Mouse (Mus musculus): Measurements from ENCODE around the gene 9130019O22Rik. TPM values are rescaled to one million over a fixed set of nuclear protein-coding genes. Genes with fewer than 3 reads are reported as not detected.
A peak's percentile ranks its signal among the peaks of the same experiment; 100 is the strongest.

The 9130019O22Rik gene
- total RNA-seq, 2 experiments from 2014 or later = 1.6 to 1.7 TPM

DNA sequence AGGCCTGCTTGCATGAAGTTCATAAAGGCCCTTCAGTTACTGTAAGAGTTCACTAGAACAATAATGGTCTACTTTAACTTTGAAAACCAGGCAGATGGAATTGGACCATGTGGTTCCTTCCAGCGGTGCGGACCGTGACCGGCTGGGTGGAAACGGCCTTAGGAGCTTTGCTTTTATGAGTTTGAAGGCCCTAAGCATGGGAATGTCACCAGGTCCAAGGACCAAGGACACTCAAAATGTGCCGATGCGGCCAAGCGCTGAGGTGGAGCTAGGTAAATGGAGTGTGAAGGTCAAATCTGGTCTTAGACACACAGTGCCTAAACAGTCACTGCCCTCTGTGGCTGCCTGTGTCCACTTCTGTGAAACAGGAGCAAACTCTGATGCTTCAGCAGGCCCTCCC, 45.6 kb downstream of the 9130019O22Rik start:
- no peak for DNase-seq

DNA sequence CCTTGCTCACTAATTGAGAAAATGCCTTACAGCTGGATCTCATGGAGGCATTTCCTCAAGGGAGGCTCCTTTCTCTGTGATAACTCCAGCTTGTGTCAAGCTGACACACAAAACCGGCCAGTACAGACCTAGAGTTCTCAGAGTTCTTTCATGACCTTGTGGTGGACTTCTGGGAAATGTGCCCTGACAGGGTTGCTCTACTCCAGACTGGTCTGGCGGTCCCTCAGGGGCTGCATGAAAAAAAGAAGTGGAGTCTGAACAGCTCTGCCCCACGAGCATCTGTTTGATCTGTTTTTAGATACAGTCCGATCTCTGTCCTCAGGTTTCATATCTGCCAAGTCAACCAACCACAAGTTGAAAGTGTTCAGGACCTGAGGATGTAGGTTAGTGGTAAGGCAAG, 49.3 kb downstream of the 9130019O22Rik start:
- DNase-seq = peak in 1 of 2 experiments; percentile 4

DNA sequence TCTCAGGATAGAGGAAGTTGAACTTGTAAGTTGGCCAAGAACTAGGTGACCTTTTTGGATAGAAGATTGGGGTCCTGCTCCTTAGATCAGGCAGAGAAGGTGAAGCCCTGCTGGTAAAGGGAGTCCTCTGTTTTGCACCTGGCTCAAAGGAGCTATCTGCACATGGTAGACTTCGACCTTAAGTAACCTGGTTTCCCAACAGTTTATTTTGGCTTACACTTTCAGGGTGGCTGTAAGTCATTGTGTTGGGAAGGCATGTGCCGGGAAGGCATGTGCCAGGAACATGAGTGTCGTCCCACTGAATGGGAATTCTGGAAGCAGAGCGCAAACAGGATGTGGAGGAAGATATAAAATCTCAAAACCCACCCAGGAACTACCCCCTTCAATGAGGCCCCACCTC, 51.4 kb downstream of the 9130019O22Rik start:
- no peak for DNase-seq

DNA sequence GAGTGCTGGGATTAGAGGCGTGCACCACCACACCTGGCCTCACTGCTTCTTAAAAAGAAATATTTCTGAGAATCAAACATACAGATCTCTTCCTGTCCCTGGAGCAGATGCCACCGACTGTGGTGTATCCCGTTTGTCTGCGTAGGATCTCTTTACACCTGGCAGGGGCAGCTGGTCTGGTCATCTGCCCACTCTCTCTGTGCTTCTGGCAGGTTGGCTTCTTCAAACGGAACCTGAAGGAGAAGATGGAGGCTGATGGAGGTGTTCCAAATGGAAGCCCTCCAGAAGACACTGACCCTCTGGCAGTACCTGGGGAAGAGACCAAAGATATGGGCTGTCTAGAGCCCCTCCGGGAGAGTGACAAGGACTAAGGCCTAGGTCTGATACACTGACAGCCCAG, 53.7 kb downstream of the 9130019O22Rik start:
- DNase-seq = no peak

Other genes with a start within 250 kb of the 9130019O22Rik start
- gene Spn, start 249.3 kb downstream of the 9130019O22Rik start, total RNA-seq (2021) = 1 to 10 TPM in 1 of 2 experiments, under 1 TPM in 1; 0.55 to 2.6 TPM
- 10 to 100 TPM; 35.1 to 36.9 TPM for gene Cd2bp2, start 191.1 kb downstream of the 9130019O22Rik start, total RNA-seq (2021)
- gene Tbc1d10b, start 178.7 kb downstream of the 9130019O22Rik start, total RNA-seq (2021) = 10 to 100 TPM; 20.8 to 21.6 TPM
- 1 to 10 TPM; 1.1 to 3.7 TPM for gene Mylpf, start 178.3 kb downstream of the 9130019O22Rik start, total RNA-seq (2021)
- 1 to 10 TPM; 6.4 to 6.7 TPM for gene Zfp553, start 154.1 kb downstream of the 9130019O22Rik start, total RNA-seq (2021)
- 1 to 10 TPM; 3.0 to 7.7 TPM for gene Sept1, start 154.0 kb downstream of the 9130019O22Rik start, total RNA-seq (2021)
- 10 to 100 TPM; 18.3 to 19.3 TPM for gene Zfp771, start 142.9 kb downstream of the 9130019O22Rik start, total RNA-seq (2021)
- gene Dctpp1, start 126.5 kb downstream of the 9130019O22Rik start, total RNA-seq (2021) = 10 to 100 TPM; 40.3 to 42.0 TPM
- 10 to 100 TPM; 29.5 to 31.7 TPM for gene Sephs2, start 113.1 kb downstream of the 9130019O22Rik start, total RNA-seq (2021)
- 1 to 10 TPM; 1.9 to 4.1 TPM for gene Itgal, start 90.9 kb downstream of the 9130019O22Rik start, total RNA-seq (2021)
- 10 to 100 TPM; 35.9 to 42.9 TPM for gene Zfp768, start 41.6 kb downstream of the 9130019O22Rik start, total RNA-seq (2021)
- 1 to 10 TPM; 3.4 to 5.1 TPM for gene Zfp747, start 11.1 kb downstream of the 9130019O22Rik start, total RNA-seq (2021)
- 1 to 10 TPM; 3.4 to 3.7 TPM for gene E430018J23Rik, start 6.5 kb upstream of the 9130019O22Rik start, total RNA-seq (2021)
- gene Zfp764, start 19.7 kb upstream of the 9130019O22Rik start, total RNA-seq (2021) = 1 to 10 TPM; 2.4 to 3.3 TPM
- 1 to 10 TPM; 1.7 to 2.4 TPM for gene Zfp688, start 34.9 kb upstream of the 9130019O22Rik start, total RNA-seq (2021)
- gene Zfp689, start 62.0 kb upstream of the 9130019O22Rik start, total RNA-seq (2021) = 1 to 10 TPM; 1.3 TPM
- gene Prr14, start 72.4 kb upstream of the 9130019O22Rik start, total RNA-seq (2021) = 10 to 100 TPM; 21.1 to 22.2 TPM
- gene Fbrs, start 92.0 kb upstream of the 9130019O22Rik start, total RNA-seq (2021) = 10 to 100 TPM; 24.2 to 31.1 TPM
- gene Srcap, start 124.8 kb upstream of the 9130019O22Rik start, total RNA-seq (2021) = 10 to 100 TPM; 47.1 to 56.4 TPM
- gene Gm42715, start 132.4 kb upstream of the 9130019O22Rik start, total RNA-seq (2021) = 10 to 100 TPM in 1 of 2 experiments, 1 to 10 TPM in 1; 9.7 to 11.4 TPM
- gene Tmem265, start 174.2 kb upstream of the 9130019O22Rik start, total RNA-seq (2021) = not detected
- 10 to 100 TPM; 14.9 to 16.4 TPM for gene Phkg2, start 186.2 kb upstream of the 9130019O22Rik start, total RNA-seq (2021)
- 10 to 100 TPM; 12.6 to 15.4 TPM for gene Ccdc189, start 201.4 kb upstream of the 9130019O22Rik start, total RNA-seq (2021)
- 10 to 100 TPM; 41.0 to 42.8 TPM for gene Rnf40, start 201.6 kb upstream of the 9130019O22Rik start, total RNA-seq (2021)
- gene Zfp629, start 228.6 kb upstream of the 9130019O22Rik start, total RNA-seq (2021) = 10 to 100 TPM; 16.5 TPM

All from heart, adult 18-20 months (tissue).